Mouse (Mus musculus): ENCODE data around the gene Rps6ka1.

Gene Rps6ka1

GRCm38 (mm10) chr4:133820806-133821560, 66.6 kb downstream of the Rps6ka1 start:
- DNase-seq (ENCODE audit: low spot score), result no peak

GRCm38 (mm10) chr4:133820166-133820565, 67.4 kb downstream of the Rps6ka1 start:
- DNase-seq (ENCODE audit: low spot score), result no peak

DNA sequence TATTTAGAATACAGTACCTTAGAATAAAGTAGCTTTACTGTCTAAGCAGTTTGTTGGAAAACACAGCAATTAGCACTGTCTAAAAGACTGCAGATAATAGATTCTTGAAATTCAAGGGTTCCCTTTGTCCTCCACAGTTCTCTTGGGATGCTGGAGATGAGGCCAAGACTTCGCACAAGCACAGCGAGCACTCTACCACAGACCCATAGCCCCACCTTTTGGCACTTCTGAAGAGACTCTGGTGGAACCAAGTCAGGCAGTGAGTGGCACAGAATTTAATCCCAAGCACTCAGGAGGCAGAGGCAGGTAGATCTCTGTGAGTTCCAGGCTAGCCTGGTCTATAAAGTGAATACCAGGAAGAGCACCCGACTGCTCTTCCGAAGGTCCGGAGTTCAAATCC, 70.2 kb downstream of the Rps6ka1 start:
- DNase-seq (ENCODE audit: low spot score), result no peak

DNA sequence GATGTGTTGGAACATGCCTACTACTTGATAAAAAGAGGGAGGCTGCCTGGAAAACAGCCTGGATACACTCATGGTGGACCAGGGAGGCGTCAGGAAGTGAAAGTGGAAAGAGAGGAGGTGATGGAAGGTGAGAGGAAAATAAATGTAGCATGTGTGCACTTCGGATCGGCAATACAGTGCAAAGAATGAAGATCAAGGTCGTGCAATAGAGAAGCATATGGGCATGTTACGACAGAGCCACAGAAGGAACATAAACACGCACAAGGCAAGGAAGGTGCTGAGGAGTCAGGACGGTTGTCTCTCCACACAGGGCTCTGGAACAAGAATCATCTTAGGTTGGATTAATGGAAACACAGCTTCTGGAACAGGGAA, 71.1 kb downstream of the Rps6ka1 start:
- DNase-seq (ENCODE audit: low spot score), result no peak

DNA sequence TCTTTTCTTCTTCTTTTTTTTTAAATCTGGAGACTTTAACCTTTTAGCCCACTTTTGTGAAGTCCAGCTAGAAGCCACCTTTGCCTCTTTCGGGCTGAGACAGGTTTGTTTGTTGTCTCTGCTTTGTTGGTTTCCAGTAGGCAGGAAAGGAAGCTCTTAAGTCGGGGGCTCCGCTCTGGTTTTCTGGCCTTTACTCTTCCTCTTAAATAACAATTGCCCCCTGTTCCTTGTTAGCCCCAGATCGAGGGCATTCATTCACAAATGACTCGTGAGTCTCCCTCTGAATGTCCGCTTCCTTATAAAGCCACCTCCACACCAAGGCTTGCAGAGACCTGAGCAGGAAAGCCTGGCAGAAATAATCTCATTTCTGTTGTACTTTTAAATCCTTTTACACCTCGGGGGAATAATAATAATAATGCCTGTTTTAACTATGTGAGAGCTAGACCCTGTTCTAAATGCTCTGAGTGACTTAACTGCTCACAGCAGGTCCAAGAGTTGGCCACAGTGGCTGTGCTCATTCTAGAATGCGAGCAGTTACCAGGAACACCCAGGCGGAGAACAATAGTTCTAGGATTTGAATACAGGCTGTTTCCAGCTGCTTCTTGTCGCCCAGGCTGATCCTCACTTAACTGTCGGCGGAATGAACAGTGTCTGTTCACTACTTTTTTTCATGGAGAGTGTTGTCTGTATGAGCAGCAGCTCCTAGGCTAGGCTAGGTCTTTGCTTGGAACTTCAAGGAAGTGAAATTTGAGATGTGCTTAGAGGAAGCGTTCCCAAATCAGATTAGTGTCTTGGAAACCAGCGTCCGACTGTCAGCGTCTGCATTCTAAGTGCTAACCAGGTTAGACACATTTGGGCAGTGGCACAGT, 71.7 kb downstream of the Rps6ka1 start:
- no peak for DNase-seq (ENCODE audit: low spot score)

GRCm38 (mm10) chr4:133814804-133815515, 72.6 kb downstream of the Rps6ka1 start:
- DNase-seq (ENCODE audit: low spot score), result no peak

GRCm38 (mm10) chr4:133813992-133814803, 73.4 kb downstream of the Rps6ka1 start:
- DNase-seq (ENCODE audit: low spot score), result peak; percentile 54

- DNase-seq (ENCODE audit: low spot score), result peak; percentile 81
Measured at GRCm38 (mm10) chr4:133813174-133813991, 74.2 kb downstream of the Rps6ka1 start.

DNA sequence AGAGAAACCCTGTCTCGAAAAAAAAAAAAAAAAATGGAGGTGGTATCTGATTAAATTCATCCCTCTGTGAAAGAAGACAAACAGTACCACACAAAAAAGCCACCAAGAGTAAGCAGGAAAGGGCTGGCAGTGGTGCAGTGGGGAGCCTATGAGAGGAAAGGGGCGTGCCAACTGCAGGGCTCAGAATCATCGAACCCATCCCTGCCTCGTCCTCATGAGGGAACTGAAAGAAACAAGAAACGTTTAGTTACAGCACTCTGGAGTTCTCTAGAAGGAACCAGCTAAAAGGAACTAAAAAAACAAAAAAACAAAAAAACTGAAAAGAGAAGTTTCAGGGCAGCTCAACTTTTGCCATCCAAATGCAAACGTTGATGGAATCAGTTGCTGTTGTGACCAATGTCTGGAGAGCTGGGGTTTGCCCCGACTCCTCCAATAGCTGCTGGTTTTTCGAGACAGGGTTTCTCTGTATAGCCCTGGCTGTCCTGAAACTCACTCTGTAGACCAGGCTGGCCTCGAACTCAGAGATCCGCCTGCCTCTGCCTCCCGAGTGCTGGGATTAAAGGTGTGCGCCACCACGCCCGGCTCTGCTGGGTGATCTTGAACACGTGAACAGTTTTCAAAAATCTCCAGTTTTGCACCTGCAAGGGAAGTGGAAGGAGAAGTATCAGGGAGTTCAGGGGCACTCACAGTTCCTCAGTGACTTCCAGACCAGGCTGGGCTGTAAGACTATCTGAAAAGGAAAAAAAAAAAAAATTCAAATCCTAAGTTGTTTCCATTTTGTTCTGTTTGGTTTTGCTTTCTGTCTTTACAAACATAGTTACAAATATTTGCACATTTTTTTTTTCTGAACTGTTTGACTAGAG, 83.0 kb downstream of the Rps6ka1 start:
- DNase-seq (ENCODE audit: low spot score), result no peak

- DNase-seq (ENCODE audit: low spot score), result no peak
Measured at GRCm38 (mm10) chr4:133800589-133800988, 87.0 kb downstream of the Rps6ka1 start.
